Mouse (Mus musculus) sigmoid colon, adult 10 weeks (tissue): ENCODE data around the gene Ngb. TPM values are rescaled to one million over a fixed set of nuclear protein-coding genes. Genes with fewer than 3 reads are reported as not detected.

Experiments
- polyA plus RNA-seq: library from polyadenylated mRNA; stranded (reverse); fragments of 350-450 nt; fragmentation: Illumina TruSeq; extraction: RNeasy Lipid Tissue Mini Kit (QIAGEN cat#74804); gene quantifications from one replicate; pipeline ENCODE4 v1.2.3, GENCODE M21; 2014; ENCODE audit warnings: low read depth, low replicate concordance

Gene Ngb
- polyA plus RNA-seq: not detected

DNA sequence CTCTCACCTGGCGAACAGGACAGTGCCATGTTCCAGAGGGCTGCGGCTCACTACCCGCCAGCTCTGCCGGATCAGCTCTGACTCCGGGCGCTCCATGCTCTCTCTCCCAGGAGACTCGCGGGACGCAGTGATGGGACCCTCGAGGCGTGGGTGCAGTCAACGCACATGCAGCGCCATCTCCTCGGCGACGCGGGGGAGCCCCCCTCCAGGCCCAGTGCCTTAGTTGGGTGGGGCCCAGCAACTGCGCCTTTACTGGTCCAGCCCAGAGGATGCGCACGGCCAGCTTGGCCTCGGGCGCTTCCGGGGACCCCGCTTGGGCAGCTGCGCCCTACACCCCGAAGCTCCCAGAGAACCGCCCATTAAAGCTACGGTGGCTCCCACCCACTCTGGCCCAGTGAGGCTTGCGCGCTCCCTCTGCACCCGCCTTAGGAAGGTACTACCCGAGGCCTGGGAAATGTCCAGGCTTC, at the start of gene Ngb:
Gene Ngb (minus strand): TSS at position 375 of the 467 bp plus-strand sequence.

DNA sequence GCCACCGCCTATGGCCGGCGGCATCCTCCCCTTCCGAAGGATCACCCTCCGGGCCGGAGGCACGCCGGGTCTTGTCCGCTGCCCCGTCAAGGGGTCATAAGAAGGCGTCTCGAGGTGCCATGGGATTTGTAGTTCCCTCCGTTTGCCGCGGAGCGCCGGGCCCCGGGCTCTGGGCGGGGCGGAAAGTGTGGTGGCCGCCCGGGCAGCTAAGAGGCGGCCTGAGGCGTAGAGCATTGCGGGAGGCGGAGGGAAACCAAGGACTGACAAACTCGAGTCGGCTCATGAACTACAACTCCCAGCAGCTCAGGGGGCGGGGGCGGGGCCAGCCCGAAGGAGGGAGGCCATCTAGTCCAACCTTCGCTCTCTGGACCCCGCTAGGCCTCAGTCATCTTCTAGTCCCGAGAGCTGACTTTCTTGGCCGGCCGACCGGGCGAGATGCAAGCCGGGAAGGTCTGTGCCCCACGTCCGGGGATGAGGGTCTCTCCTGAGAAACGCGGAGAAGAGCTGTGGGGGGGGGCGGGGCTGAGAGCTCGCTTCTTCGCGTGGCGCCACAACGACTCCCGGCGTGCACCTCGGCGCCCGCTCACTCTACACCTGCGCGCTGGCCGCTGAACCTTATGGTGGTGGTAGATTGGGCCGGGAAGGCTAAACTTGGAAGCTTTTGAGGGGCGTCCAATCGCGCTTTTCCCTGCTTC, 45.2 kb upstream of the Ngb start, which contains the start of gene Pomt2:
Gene Pomt2 (minus strand): TSS at position 574 of the 695 bp plus-strand sequence.

DNA sequence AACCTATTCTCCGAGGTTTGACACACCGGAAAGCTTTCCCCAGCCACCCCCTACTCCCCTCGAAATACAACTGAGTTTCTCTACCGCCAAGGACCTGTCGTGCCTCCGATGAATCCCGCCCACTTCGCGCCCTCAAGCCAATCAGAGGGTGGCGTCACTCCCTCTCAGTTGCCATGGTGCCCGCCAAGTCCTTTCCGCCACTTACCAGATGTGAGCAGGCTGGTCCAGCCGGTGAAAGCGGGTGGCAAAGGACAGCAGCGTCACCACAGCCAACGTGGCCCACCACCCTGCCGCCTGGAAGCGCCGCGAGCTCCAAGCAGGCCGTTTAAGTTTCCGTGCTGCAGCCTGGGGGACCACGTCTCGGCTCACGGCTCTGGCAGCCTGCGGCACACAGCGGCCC, 44.6 kb upstream of the Ngb start, which contains the start of gene Gstz1:
Gene Gstz1 (plus strand): TSS at position 200 of the 400 bp plus-strand sequence.

Other genes starting within 250 kb of the Ngb start
- 31.0 TPM for gene Irf2bpl, start 217.7 kb downstream of the Ngb start, polyA plus RNA-seq
- 81.0 TPM for gene Cipc, start 155.5 kb downstream of the Ngb start, polyA plus RNA-seq
- not detected for gene Zdhhc22, start 112.1 kb downstream of the Ngb start, polyA plus RNA-seq
- 0.16 TPM for gene Tmem63c, start 81.2 kb downstream of the Ngb start, polyA plus RNA-seq
- gene Gstz1, start 44.6 kb upstream of the Ngb start, polyA plus RNA-seq: 42.9 TPM
- gene Pomt2, start 45.4 kb upstream of the Ngb start, polyA plus RNA-seq: 7.3 TPM
- 0.38 TPM for gene Samd15, start 97.2 kb upstream of the Ngb start, polyA plus RNA-seq
- gene Tmed8, start 97.9 kb upstream of the Ngb start, polyA plus RNA-seq: 10.6 TPM
- 1.4 TPM for gene Noxred1, start 136.2 kb upstream of the Ngb start, polyA plus RNA-seq
- 21.9 TPM for gene Vipas39, start 163.7 kb upstream of the Ngb start, polyA plus RNA-seq
- gene Ahsa1, start 163.9 kb upstream of the Ngb start, polyA plus RNA-seq: 83.1 TPM
- gene Ism2, start 197.2 kb upstream of the Ngb start, polyA plus RNA-seq: not detected